Mouse (Mus musculus): ENCODE data around the gene Rufy1.
"Not testable (repeated sequence)": the region's sequence is repeated elsewhere in the genome, so short reads cannot be mapped to it uniquely, and the experiment has no call there.

Gene Rufy1

DNA sequence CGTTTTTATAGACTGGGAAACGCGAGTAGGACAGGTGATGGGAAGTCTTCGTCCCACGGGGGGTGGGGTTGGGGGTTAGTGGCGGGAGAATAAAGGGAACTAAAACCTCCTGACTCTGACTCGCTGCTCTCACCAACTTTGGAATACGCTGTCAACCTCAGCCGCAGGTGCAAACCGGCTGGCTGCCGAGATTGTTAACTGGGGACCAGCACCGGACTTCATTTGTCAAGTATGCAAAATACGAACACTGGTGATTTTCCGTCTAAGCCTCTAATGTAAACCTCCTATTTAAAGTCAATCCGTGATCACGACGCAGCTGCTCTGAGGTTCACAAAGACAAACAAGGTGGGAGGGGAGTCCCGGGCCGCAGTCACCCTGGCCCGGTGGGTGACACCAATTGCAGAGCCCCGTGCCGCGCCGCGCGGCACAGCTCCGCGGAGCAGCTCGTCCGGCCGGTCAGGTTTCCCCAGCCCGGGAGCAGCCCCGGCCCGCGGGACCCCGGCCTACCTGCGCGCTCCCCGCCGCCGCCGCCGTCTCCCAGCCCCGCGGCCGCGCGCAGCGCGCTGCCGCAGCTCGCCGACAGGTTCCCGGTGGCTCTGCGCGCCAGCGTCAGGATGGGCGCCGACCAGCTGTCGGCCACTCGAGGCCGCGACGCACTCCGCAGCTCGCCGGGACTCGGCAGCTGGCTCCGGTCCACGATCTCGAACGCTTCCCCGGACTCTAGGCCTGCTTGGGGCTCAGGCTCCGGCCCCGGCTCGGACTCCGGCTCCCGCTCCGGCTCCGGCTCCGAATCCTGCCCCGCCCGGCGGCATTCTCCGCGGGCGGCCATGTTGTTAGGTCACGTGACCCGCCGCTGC, at the start of gene Rufy1:
Gene Rufy1, minus strand, starts transcription at position 849 of the 857 bp plus-strand sequence.
- DNase-seq, result peak; percentile 86

DNA sequence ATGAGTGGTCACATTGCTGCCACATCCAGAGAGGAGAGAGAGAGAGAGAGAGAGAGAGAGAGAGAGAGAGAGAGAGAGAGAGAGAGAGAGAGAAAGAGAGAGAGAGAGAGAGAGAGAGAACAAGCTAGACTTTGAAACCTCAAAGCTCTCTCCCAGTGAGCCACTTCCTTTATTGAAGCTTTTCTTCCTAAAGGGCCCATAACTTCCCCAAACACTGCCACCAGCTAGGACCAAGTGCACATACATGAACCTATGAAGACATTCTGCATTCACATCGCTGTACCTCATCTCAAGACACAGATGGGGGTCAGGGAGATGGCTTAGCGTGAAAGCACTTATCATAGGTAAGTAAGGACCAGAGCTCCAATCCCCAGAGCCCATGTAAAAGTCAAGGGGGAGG, 47.1 kb upstream of the Rufy1 start:
- no peak for DNase-seq

DNA sequence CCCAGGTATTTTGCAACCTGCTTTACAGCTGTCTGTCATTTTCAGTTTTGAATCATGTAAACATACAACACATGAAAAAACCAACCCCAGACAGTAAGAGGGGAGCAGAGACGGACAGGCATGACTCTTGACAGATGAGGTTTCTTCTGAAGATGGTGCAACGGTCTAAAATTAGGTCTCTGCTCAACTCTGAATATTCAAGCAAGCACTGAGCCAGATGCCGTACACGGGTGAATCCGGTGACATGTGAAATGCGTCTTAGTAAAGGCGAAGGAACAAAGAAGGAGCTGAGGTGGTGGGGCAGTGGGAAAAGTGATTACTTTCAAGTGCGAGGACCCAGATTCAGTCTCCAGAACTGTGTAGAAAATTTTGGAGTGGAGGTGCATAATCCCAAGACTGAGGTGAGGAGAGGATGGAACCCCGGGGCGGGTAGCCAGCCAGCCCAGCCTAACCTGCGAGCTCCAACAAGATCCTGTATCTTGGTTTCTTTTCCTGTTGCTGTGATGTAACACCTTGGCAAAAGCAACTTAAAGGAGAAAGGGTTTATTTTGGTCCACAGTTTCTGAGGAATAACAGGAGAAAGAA, 46.7 kb upstream of the Rufy1 start:
- DNase-seq, result no peak

- no peak for DNase-seq
Measured at GRCm38 (mm10) chr11:50476971-50477370, 46.0 kb upstream of the Rufy1 start.

DNA sequence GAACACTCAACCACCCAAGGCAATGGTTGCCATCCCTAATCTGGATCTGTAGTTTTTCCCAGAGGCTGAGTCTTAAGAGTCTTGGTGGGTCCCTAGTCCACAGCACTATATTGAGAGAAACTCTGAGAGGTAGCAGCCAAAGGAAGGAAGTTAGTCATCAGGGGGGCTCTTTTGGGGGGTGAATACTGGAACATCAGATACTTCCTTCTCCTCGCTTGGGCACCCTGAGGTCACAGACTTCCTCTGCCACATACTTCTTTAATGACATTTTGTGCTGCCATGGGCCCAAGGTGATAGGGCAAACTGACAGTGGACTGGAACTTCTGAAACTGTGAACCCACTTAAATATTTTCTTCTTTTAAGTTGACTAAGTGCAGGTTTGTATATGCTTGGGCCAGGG, 43.0 kb upstream of the Rufy1 start:
- no peak for DNase-seq

- no peak for DNase-seq
Measured at GRCm38 (mm10) chr11:50472161-50472939, 41.4 kb upstream of the Rufy1 start.

DNA sequence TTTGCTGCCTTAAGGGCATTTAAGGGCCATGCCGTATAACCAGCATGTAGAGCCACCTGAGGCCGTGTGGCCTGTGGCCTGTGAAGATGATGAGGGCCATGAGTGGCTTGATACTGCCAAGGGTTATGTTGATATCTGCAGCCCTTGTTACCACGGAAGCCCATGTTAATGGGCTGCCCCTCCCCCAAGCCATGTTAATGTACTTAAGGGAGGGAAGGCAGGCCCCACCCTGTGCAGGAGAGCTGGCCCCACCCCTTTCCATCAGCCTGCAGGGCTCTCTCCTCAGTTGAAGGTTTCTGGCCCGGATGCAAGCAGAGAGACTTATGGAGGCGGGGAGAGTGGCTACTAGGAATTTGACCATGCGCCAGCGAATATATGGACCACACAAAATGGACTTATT, 30.6 kb upstream of the Rufy1 start:
- no peak for DNase-seq

GRCm38 (mm10) chr11:50459250-50459649, 28.3 kb upstream of the Rufy1 start:
- no peak for DNase-seq

GRCm38 (mm10) chr11:50457111-50457911, 26.4 kb upstream of the Rufy1 start:
- no peak for DNase-seq

DNA sequence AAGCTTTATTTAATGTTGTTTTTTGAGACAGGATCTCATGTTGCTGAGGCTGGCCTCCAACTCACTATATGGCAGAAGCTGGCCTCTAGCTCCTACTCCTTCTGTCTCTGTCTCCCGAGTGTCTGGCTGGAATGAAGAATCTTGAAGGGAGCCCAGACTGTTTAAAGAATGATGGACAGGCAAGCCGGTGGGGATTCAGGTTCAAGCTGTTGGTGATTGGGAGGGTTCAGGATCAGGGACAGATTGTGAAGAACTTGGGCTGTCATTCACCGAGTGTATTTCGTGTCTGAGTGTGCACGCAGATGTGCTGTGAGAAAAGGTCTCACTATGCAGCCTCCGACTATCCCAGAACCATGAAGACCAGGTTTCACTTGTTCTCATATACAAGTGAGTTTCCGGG, 25.5 kb upstream of the Rufy1 start:
- no peak for DNase-seq

DNA sequence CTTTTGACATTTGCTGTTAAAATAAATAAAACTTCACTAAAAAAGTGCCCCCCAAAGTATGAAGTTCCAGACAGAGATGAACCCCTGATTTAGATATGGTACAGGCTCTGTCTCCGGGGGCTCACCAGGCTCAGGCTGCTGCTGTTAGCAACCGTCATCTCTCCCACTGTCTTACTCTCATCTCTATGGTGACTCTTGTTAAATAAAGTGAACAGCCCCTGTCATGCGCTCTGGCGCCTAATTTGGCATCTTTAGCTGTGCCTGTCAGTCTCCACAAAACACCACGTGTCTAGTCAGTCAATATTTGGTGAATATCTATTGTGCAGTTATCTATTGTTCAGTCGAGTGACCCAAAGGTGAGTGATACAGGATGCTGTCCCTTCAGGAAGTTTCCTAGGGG, 24.0 kb upstream of the Rufy1 start:
- DNase-seq, result no peak

GRCm38 (mm10) chr11:50450236-50450635, 19.3 kb upstream of the Rufy1 start:
- DNase-seq, result no peak

DNA sequence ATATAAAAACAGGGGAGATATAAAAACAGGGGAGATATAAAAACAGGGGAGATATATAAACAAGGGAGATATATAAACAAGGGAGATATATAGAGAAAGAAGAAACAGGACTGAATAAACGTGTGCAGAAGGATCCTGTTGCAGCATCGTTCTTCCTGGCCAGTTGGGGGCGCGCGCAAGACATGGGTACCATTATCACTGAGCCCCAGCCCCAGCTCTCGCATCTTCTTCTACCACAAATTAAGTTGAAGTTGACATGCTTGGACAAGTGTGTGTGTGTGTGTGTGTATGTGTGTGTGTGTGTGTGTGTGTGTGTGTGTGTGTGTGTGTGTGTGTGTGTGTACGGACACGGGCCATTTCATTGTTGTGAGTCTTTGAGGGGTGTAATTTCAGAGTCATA, 17.2 kb upstream of the Rufy1 start:
- not testable (repeated sequence) for DNase-seq

GRCm38 (mm10) chr11:50443259-50444065, 12.5 kb upstream of the Rufy1 start:
- no peak for DNase-seq

- DNase-seq, result no peak
Measured at GRCm38 (mm10) chr11:50441637-50442036, 10.7 kb upstream of the Rufy1 start.

DNA sequence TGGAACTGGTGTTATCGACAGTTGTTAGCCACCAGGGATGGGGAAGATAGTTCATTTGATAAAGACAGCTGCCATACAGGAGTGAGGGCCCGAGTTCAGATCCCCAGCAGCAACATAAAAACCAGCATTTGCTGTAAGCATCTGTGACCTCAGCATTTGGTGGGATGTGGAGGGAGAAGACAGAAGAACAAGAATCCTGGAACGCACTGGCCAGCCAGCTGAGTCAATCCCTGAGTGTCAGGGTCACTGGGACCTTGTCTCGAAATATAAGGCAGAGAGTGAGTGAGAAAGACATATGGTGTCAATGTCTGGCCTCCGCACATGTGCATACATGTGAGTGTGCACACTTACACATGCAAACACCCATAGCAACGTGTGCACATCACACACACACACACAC, 9.8 kb upstream of the Rufy1 start:
- DNase-seq, result no peak

DNA sequence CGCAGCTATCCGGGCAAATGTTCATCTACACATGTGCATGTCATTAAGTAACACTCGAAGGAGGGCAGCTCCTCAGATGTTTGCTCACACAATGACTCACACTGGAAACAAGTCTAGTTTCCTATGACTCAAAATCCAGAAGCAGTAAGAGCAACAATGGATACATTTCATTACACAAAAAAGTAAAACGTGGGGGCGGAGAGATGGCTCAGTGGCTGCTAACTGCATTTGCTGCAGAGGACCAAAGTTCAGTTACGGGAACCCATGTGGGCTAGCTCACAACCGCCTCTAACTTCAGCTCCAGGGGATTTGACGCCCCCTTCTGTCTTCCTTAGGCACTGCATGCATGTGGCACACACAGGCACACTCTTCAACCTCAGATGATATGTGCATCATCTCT, 8.9 kb upstream of the Rufy1 start:
- no peak for DNase-seq

DNA sequence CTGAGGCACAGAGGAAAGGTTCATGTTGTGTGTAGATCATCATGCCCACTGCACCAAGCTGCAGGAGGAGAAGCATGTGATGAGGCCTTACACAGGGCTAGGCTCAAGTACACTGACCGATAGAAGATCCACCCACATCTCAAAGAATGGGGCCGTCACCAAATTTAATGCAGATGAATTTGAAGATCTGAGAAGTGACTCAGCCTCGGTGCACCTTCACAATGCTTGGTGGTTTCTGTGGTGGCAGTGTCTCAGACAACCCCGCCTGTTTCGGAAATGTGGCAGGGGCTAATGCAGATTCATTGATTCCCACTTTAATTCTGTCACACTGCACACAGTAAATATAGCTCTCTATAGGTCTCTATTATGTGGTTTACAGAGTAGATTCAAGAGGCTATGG, 2.0 kb upstream of the Rufy1 start:
- DNase-seq, result no peak

- DNase-seq, result no peak
Measured at GRCm38 (mm10) chr11:50432069-50432440, 1.1 kb upstream of the Rufy1 start.

- no peak for DNase-seq
Measured at GRCm38 (mm10) chr11:50431134-50432068, 476 bp upstream of the Rufy1 start.

DNA sequence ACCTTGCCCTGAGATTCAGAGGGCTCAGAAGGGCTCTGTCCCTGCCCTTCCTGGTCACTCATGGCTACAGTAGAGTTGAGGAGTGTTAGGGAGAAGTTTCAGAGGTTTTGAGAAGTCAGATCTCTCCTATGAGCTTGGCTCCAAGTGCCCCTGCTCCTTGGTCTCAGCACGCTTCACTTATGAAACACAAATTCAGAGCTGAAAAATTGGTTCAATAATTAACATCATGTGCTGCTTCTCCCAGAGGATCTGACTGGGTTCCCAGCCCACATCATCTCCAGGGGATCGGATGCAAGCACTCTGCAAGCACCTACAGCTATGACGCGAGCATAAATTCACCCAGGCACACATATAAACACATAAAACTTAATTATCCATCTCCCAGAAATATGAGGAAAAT, 4.9 kb downstream of the Rufy1 start:
- DNase-seq, result no peak
